Mouse (Mus musculus): Measurements from ENCODE around the gene Casp8ap2.

DNA sequence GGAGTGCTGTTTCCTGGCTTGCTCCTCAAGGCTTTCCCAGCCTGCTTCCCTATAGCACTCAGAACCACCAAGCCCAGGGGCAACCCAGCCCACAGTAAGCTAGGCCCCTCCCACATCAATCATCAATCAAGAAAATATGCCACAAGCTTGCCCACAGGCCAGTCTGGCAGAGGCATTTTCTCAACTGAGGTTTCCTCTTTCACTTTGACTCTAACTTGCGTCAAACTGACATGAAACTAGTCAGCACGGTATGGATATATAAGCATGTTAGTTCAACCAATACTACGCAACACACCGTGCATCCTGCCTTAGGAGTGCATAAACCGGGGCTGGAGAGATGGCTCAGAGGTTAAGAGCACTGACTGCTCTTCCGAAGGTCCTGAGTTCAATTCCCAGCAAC lies 27.0 kb upstream of the Casp8ap2 start:
- TF ChIP-seq CTCF (IDR thresholded peaks at IDR 0.05; ENCODE audit: control insufficient read depth, insufficient read depth, insufficient replicate concordance, low read depth, low read length) (no peak), POLR2A (IDR thresholded peaks at IDR 0.05; ENCODE audit: control insufficient read depth, low read depth, low read length) (no peak)
